Mouse (Mus musculus): ENCODE measurements at regions not wholly inside any gene's neighbourhood (a gene's known extent, or its start where the extent isn't known, plus 50 kb on each side); places are given as distances from the start of the nearest gene placed in this dataset.

- peaks cover 5% of the 10 kb centered on the region; the same call in 1 of the 2 replicates for H3K4me1 ChIP-seq (replicated peaks; ENCODE audit: control insufficient read depth, insufficient read depth, low read length)
- DNase-seq: no peak
- no peak overlapping the region for H3K27ac ChIP-seq (ENCODE audit: control insufficient read depth, insufficient read depth, low read length)
- H3K4me3 ChIP-seq (ENCODE audit: control insufficient read depth, insufficient read depth, low read length): no peak overlapping the region
- H3K36me3 ChIP-seq (ENCODE audit: control insufficient read depth, insufficient read depth, low read length): no peaks in the 10 kb centered on the region
- 60% methylated on average over 14 of the region's 14 CpGs for WGBS
- TF ChIP-seq CTCF (IDR thresholded peaks at IDR 0.05; ENCODE audit: borderline replicate concordance, control insufficient read depth, extremely low read depth, insufficient read depth, low read length, poor library complexity): no peak
- TF ChIP-seq POLR2A (IDR thresholded peaks at IDR 0.05; ENCODE audit: control insufficient read depth, extremely low read depth, insufficient read depth, low read length, poor library complexity): no peak
- H3K27me3 ChIP-seq (ENCODE audit: control insufficient read depth, insufficient read depth, low read length): no peaks in the 10 kb centered on the region
These were observed 404.2 kb upstream of the Gm6657 start for GRCm38 (mm10) chr12:77789871-77790270.

- 86% methylated on average over 13 of the region's 13 CpGs for WGBS
These were observed 403.0 kb upstream of the Gm6657 start for GRCm38 (mm10) chr12:77790891-77791672.

GRCm38 (mm10) chr12:77798516-77798915 lies 395.5 kb upstream of the Gm6657 start:
- H3K27ac ChIP-seq (ENCODE audit: control insufficient read depth, insufficient read depth, low read length): no peak overlapping the region
- TF ChIP-seq POLR2A (IDR thresholded peaks at IDR 0.05; ENCODE audit: control insufficient read depth, extremely low read depth, insufficient read depth, low read length, poor library complexity) (no peak), CTCF (IDR thresholded peaks at IDR 0.05; ENCODE audit: borderline replicate concordance, control insufficient read depth, extremely low read depth, insufficient read depth, low read length, poor library complexity) (no peak)
- no peak for DNase-seq
- no peaks in the 10 kb centered on the region for H3K4me1 ChIP-seq (replicated peaks; ENCODE audit: control insufficient read depth, insufficient read depth, low read length)
- H3K4me3 ChIP-seq (ENCODE audit: control insufficient read depth, insufficient read depth, low read length): no peak overlapping the region
- H3K36me3 ChIP-seq (ENCODE audit: control insufficient read depth, insufficient read depth, low read length): no peaks in the 10 kb centered on the region
- no peaks in the 10 kb centered on the region for H3K27me3 ChIP-seq (ENCODE audit: control insufficient read depth, insufficient read depth, low read length)
- WGBS: 97% methylated on average over 4 of the region's 4 CpGs

More at GRCm38 (mm10) chr12:77790891-77791672, 403.0 kb upstream of the Gm6657 start:
- TF ChIP-seq POLR2A (IDR thresholded peaks at IDR 0.05; ENCODE audit: control insufficient read depth, extremely low read depth, insufficient read depth, low read length, poor library complexity) (no peak), CTCF (IDR thresholded peaks at IDR 0.05; ENCODE audit: borderline replicate concordance, control insufficient read depth, extremely low read depth, insufficient read depth, low read length, poor library complexity) (no peak)
- no peaks in the 10 kb centered on the region for H3K36me3 ChIP-seq (ENCODE audit: control insufficient read depth, insufficient read depth, low read length)
- H3K4me3 ChIP-seq (ENCODE audit: control insufficient read depth, insufficient read depth, low read length): no peak overlapping the region
- no peak for DNase-seq
- H3K4me1 ChIP-seq (replicated peaks; ENCODE audit: control insufficient read depth, insufficient read depth, low read length): peaks cover 5% of the 10 kb centered on the region; the same call in 1 of the 2 replicates
- H3K27me3 ChIP-seq (ENCODE audit: control insufficient read depth, insufficient read depth, low read length): no peaks in the 10 kb centered on the region
- H3K27ac ChIP-seq (ENCODE audit: control insufficient read depth, insufficient read depth, low read length): no peak overlapping the region

GRCm38 (mm10) chr12:77799134-77799770 lies 394.8 kb upstream of the Gm6657 start:
- Histone ChIP-seq H3K27ac (ENCODE audit: control insufficient read depth, insufficient read depth, low read length) (no peak overlapping the region), H3K27me3 (ENCODE audit: control insufficient read depth, insufficient read depth, low read length) (no peaks in the 10 kb centered on the region), H3K4me3 (ENCODE audit: control insufficient read depth, insufficient read depth, low read length) (no peak overlapping the region), H3K36me3 (ENCODE audit: control insufficient read depth, insufficient read depth, low read length) (no peaks in the 10 kb centered on the region), H3K4me1 (replicated peaks; ENCODE audit: control insufficient read depth, insufficient read depth, low read length) (no peaks in the 10 kb centered on the region)
- TF ChIP-seq CTCF (IDR thresholded peaks at IDR 0.05; ENCODE audit: borderline replicate concordance, control insufficient read depth, extremely low read depth, insufficient read depth, low read length, poor library complexity) (no peak), POLR2A (IDR thresholded peaks at IDR 0.05; ENCODE audit: control insufficient read depth, extremely low read depth, insufficient read depth, low read length, poor library complexity) (no peak)
- DNase-seq: no peak
- 89% methylated on average over 12 of the region's 12 CpGs for WGBS

- 95% methylated on average over 7 of the region's 7 CpGs for WGBS
- no peaks in the 10 kb centered on the region for H3K36me3 ChIP-seq (ENCODE audit: control insufficient read depth, insufficient read depth, low read length)
- no peak for TF ChIP-seq POLR2A (IDR thresholded peaks at IDR 0.05; ENCODE audit: control insufficient read depth, extremely low read depth, insufficient read depth, low read length, poor library complexity)
- no peak for TF ChIP-seq CTCF (IDR thresholded peaks at IDR 0.05; ENCODE audit: borderline replicate concordance, control insufficient read depth, extremely low read depth, insufficient read depth, low read length, poor library complexity)
- no peaks in the 10 kb centered on the region for H3K4me1 ChIP-seq (replicated peaks; ENCODE audit: control insufficient read depth, insufficient read depth, low read length)
- H3K4me3 ChIP-seq (ENCODE audit: control insufficient read depth, insufficient read depth, low read length): no peak overlapping the region
- no peaks in the 10 kb centered on the region for H3K27me3 ChIP-seq (ENCODE audit: control insufficient read depth, insufficient read depth, low read length)
- no peak for DNase-seq
- no peak overlapping the region for H3K27ac ChIP-seq (ENCODE audit: control insufficient read depth, insufficient read depth, low read length)
These were observed 386.4 kb upstream of the Gm6657 start for GRCm38 (mm10) chr12:77807674-77808073.

- WGBS: 54% methylated on average over 2 of the region's 2 CpGs
- DNase-seq: peak; percentile 59
- H3K27me3 ChIP-seq (ENCODE audit: control insufficient read depth, insufficient read depth, low read length): no peaks in the 10 kb centered on the region
- H3K36me3 ChIP-seq (ENCODE audit: control insufficient read depth, insufficient read depth, low read length): no peaks in the 10 kb centered on the region
- H3K4me3 ChIP-seq (ENCODE audit: control insufficient read depth, insufficient read depth, low read length): no peak overlapping the region
- H3K4me1 ChIP-seq (replicated peaks; ENCODE audit: control insufficient read depth, insufficient read depth, low read length): no peaks in the 10 kb centered on the region
- TF ChIP-seq CTCF (IDR thresholded peaks at IDR 0.05; ENCODE audit: borderline replicate concordance, control insufficient read depth, extremely low read depth, insufficient read depth, low read length, poor library complexity): no peak
- no peak for TF ChIP-seq POLR2A (IDR thresholded peaks at IDR 0.05; ENCODE audit: control insufficient read depth, extremely low read depth, insufficient read depth, low read length, poor library complexity)
- no peak overlapping the region for H3K27ac ChIP-seq (ENCODE audit: control insufficient read depth, insufficient read depth, low read length)
These were observed 382.8 kb upstream of the Gm6657 start for GRCm38 (mm10) chr12:77811276-77811675.
